Mouse (Mus musculus) right cerebral cortex, adult 18-20 months (tissue): Measurements from ENCODE around the gene Rnf181.
A peak's percentile ranks its signal among the peaks of the same experiment; 100 is the strongest.

ENCODE experiments used
- DNase-seq: peaks from one replicate; pipeline ENCODE4 v3.0.0; 2022; ENCODE audit warnings: mixed read lengths

Gene Rnf181

DNA sequence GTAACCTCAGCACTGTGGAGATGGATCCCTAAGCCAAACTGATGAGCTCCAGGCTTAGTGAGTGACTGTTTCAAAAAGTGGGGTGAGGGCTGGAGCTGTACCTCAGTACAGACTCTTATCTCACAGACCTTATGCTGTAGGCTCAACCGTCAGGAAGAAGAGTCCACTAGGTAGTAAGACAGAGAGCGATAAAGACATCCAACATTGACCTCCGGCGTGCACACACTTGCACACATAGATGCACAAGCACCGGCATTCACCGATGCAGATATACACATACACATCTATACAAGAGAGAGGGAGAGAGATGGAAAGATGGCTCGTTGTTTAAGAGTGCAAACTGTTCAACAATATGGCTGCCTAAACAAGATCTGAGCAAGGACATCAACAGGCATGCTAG lies 17.2 kb upstream of the Rnf181 start:
- no peak for DNase-seq

GRCm38 (mm10) chr6:72383142-72383820 lies 16.5 kb upstream of the Rnf181 start:
- no peak for DNase-seq

DNA sequence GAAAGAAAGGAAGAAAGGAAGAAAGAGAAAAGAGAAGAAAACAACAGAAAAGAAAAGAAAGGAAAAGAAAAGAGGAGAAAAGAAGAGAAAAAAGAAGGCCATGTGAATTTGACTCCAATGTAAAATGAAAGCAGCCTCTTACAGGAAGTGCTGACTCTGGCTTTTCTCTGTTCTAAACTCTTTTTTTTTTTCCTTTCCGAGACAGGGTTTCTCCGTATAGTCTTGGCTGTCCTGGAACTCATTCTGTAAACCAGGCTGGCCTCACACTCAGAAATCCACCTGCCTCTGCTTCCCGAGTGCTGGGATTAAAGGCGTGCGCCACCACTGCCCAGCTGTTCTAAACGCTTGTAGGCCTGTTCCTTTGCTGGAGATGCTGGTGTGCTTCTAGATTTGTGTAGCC lies 15.7 kb upstream of the Rnf181 start:
- DNase-seq = no peak

- DNase-seq = peak; percentile 45
Observed at GRCm38 (mm10) chr6:72380131-72380770, 13.5 kb upstream of the Rnf181 start, which contains the start of gene Vamp5. Vamp5 (minus strand) TSS chr6:72380468.

DNA sequence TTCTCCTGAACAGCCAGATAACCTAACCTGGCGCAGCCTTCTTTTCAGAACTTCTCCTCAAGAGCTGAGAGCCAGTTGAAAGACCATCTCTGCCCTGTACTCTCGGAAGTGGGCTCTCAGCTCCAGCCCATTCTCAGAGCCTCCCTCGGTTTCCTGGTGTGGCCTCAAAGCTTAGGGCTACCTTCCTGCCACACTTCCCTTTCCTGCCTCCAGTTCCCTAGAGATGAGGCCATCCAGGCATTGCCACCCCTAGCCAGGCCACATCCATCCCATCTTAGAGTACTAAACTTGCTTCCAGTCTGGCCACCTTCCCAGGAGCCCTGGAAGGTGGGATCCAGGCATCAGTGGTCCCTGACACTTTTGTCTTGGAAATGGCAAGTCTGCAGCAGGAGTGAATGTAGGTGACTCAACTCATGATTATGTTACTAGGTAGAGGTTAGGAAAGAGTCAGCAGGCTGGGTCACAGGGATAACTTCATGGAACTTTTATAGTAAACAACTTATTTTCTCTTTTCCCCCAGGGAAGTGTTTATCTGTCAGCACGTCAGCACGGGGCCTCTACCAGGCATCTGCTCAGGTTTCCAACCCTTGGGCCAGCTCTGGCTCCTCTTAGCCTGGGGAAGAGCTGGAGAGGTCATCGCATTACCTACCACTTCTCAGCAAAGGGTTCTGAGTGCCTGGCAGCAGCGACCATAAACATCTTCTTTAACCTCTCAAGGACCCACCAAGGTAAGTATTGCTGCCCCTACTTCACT lies 12.8 kb upstream of the Rnf181 start:
- no peak for DNase-seq

- DNase-seq = no peak
Observed at GRCm38 (mm10) chr6:72378510-72379234, 11.9 kb upstream of the Rnf181 start.

GRCm38 (mm10) chr6:72374820-72375563 lies 8.2 kb upstream of the Rnf181 start:
- DNase-seq = no peak

- no peak for DNase-seq
Observed at GRCm38 (mm10) chr6:72374206-72374605, 7.5 kb upstream of the Rnf181 start.

DNA sequence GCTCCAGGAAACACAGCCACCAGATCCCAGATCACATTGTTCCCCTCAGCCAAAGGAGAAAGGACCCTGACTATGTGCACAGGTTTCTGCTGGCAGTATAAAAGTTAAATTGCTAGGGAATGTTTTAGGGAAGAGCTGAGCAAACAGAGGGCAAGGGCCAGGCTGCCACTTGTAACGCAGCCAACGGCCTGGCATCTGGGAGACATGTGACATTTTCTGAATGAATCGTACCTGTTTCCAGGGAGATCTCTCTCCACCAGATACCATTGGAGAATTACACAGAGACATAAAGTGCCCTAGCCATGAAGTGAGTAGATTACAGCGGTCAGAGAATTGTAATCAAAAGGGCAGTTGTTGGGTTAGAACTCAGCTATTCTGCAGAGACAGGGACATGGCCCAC lies 6.4 kb upstream of the Rnf181 start:
- no peak for DNase-seq

- no peak for DNase-seq
Observed at GRCm38 (mm10) chr6:72371571-72371970, 4.8 kb upstream of the Rnf181 start.

GRCm38 (mm10) chr6:72371147-72371546 lies 4.4 kb upstream of the Rnf181 start:
- DNase-seq = peak; percentile 74

DNA sequence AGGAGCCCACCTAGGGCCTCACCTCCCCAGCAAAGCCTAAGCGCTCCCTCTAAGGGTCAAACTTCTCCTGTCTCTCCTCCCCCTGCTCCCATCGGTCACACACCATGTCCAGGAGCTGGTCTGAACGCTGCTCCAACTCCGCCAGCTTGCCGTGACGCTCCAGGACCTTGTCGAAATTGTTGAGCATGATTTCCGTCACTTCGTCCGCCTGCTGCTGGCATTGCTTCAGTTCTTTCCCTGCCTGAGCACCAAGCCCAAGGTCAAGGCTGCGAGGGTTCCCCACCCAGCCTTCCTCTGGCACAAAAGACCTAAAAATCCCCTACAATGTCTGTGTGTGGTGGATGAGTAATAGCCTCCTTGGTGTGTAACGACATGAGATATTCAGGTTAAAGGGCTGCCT lies 3.3 kb upstream of the Rnf181 start:
- DNase-seq = no peak

GRCm38 (mm10) chr6:72369557-72369956 lies 2.8 kb upstream of the Rnf181 start:
- no peak for DNase-seq

- DNase-seq = no peak
Observed at GRCm38 (mm10) chr6:72367460-72367974, 761 bp upstream of the Rnf181 start.

GRCm38 (mm10) chr6:72366304-72366703 lies 452 bp downstream of the Rnf181 start:
- DNase-seq = no peak

GRCm38 (mm10) chr6:72364985-72365384 lies 1.8 kb downstream of the Rnf181 start:
- no peak for DNase-seq

GRCm38 (mm10) chr6:72364009-72364408 lies 2.7 kb downstream of the Rnf181 start:
- no peak for DNase-seq

GRCm38 (mm10) chr6:72362132-72363028 lies 4.4 kb downstream of the Rnf181 start:
- peak; percentile 97 for DNase-seq

- no peak for DNase-seq
Observed at GRCm38 (mm10) chr6:72361121-72361551, 5.6 kb downstream of the Rnf181 start.

- no peak for DNase-seq
Observed at GRCm38 (mm10) chr6:72360599-72360935, 6.2 kb downstream of the Rnf181 start.
